Mouse (Mus musculus): ENCODE results near the gene Kcne1.

- TF ChIP-seq ZC3H11A (IDR thresholded peaks at IDR 0.05; ENCODE audit: borderline replicate concordance, low read depth, low read length) = no peak
- no peak for TF ChIP-seq ZNF384 (IDR thresholded peaks at IDR 0.05; ENCODE audit: low read depth, low read length)
- no peak for TF ChIP-seq HCFC1 (IDR thresholded peaks at IDR 0.05; ENCODE audit: borderline replicate concordance, insufficient read depth, low read length)
- TF ChIP-seq MAFK (IDR thresholded peaks at IDR 0.05; ENCODE audit: insufficient read depth, low read depth, low read length) = no peak
Measured at GRCm38 (mm10) chr16:92313953-92314741, 45.1 kb downstream of the Kcne1 start.

All from ES-E14 (cell line).